Mouse (Mus musculus): ENCODE measurements around the gene Rgs8. TPM values are rescaled to one million over a fixed set of nuclear protein-coding genes. Genes with fewer than 3 reads are reported as not detected.
A peak's percentile ranks its signal among the peaks of the same experiment; 100 is the strongest.

The Rgs8 gene
- polyA plus RNA-seq, 1 experiment from 2014 or later, result 0.16 TPM

GRCm38 (mm10) chr1:153737101-153738085 lies 84.6 kb downstream of the Rgs8 start:
- Histone ChIP-seq H3K27me3 (ENCODE audit: insufficient read depth, low read length) (peaks cover 32% of the 10 kb centered on the region), H3K9ac (replicated peaks; ENCODE audit: low read length) (no peak overlapping the region)
- WGBS, result 58% methylated on average over 9 of the region's 9 CpGs

GRCm38 (mm10) chr1:153739437-153740015 lies 86.7 kb downstream of the Rgs8 start:
- Histone ChIP-seq H3K27ac (ENCODE audit: low read length) (no peak overlapping the region), H3K4me1 (ENCODE audit: insufficient read depth, low read length) (peaks cover 14% of the 10 kb centered on the region), H3K9ac (replicated peaks; ENCODE audit: low read length) (0 out of 2 replicates have a peak overlapping the region, but pooled peaks have one; percentile 42), H3K27me3 (ENCODE audit: insufficient read depth, low read length) (peaks cover 32% of the 10 kb centered on the region), H3K36me3 (ENCODE audit: insufficient read depth, low read length) (0 out of 2 replicates have a peak, but pooled peaks cover 2% of the 10 kb centered on the region), H3K4me2 (replicated peaks; ENCODE audit: low read depth, low read length) (peak overlapping the region; percentile 78), H3K4me3 (ENCODE audit: low read length) (peak overlapping the region; percentile 47), H3K9me3 (ENCODE audit: low read length) (no peaks in the 10 kb centered on the region)
- 19% methylated on average over 13 of the region's 13 CpGs for WGBS
- no peak for ATAC-seq (ENCODE audit: low FRiP score, low TSS enrichment)

More at GRCm38 (mm10) chr1:153737101-153738085, 84.6 kb downstream of the Rgs8 start:
- no peaks in the 10 kb centered on the region for H3K36me3 ChIP-seq (ENCODE audit: insufficient read depth, low read length)
- H3K4me1 ChIP-seq (ENCODE audit: insufficient read depth, low read length), result peaks cover 14% of the 10 kb centered on the region
- no peak overlapping the region for H3K27ac ChIP-seq (ENCODE audit: low read length)
- no peak overlapping the region for H3K4me3 ChIP-seq (ENCODE audit: low read length)
- no peak for ATAC-seq (ENCODE audit: low FRiP score, low TSS enrichment)
- no peaks in the 10 kb centered on the region for H3K9me3 ChIP-seq (ENCODE audit: low read length)
- H3K4me2 ChIP-seq (replicated peaks; ENCODE audit: low read depth, low read length), result no peak overlapping the region

GRCm38 (mm10) chr1:153740145-153740544 lies 87.3 kb downstream of the Rgs8 start, which contains the start of gene Rgs16:
Rgs16 (plus strand) TSS chr1:153740349.
- peak; percentile 76 for ATAC-seq (ENCODE audit: low FRiP score, low TSS enrichment)
- no peak within 1 kb of the TSS for H3K27ac ChIP-seq (ENCODE audit: low read length)
- 0% methylated on average over 28 of the region's 28 CpGs for WGBS
- H3K4me3 ChIP-seq (ENCODE audit: low read length), result peak within 1 kb of the TSS; percentile 47
- peaks cover 14% of the 10 kb centered on the region for H3K4me1 ChIP-seq (ENCODE audit: insufficient read depth, low read length)
- peaks cover 32% of the 10 kb centered on the region for H3K27me3 ChIP-seq (ENCODE audit: insufficient read depth, low read length)
- peak within 1 kb of the TSS; percentile 78 for H3K4me2 ChIP-seq (replicated peaks; ENCODE audit: low read depth, low read length)
- H3K36me3 ChIP-seq (ENCODE audit: insufficient read depth, low read length), result 0 out of 2 replicates have a peak, but pooled peaks cover 2% of the 10 kb centered on the region
- peak within 1 kb of the TSS; percentile 42 for H3K9ac ChIP-seq (replicated peaks; ENCODE audit: low read length)
- H3K9me3 ChIP-seq (ENCODE audit: low read length), result no peaks in the 10 kb centered on the region

GRCm38 (mm10) chr1:153740775-153741400 lies 88.1 kb downstream of the Rgs8 start:
- Histone ChIP-seq H3K9ac (replicated peaks; ENCODE audit: low read length) (peak overlapping the region; percentile 29), H3K9me3 (ENCODE audit: low read length) (no peaks in the 10 kb centered on the region), H3K27ac (ENCODE audit: low read length) (no peak overlapping the region), H3K27me3 (ENCODE audit: insufficient read depth, low read length) (peaks cover 32% of the 10 kb centered on the region), H3K4me3 (ENCODE audit: low read length) (peak overlapping the region; percentile 47), H3K36me3 (ENCODE audit: insufficient read depth, low read length) (0 out of 2 replicates have a peak, but pooled peaks cover 2% of the 10 kb centered on the region), H3K4me1 (ENCODE audit: insufficient read depth, low read length) (peaks cover 14% of the 10 kb centered on the region), H3K4me2 (replicated peaks; ENCODE audit: low read depth, low read length) (peak overlapping the region; percentile 78)
- 37% methylated on average over 12 of the region's 12 CpGs for WGBS
- ATAC-seq (ENCODE audit: low FRiP score, low TSS enrichment), result no peak

DNA sequence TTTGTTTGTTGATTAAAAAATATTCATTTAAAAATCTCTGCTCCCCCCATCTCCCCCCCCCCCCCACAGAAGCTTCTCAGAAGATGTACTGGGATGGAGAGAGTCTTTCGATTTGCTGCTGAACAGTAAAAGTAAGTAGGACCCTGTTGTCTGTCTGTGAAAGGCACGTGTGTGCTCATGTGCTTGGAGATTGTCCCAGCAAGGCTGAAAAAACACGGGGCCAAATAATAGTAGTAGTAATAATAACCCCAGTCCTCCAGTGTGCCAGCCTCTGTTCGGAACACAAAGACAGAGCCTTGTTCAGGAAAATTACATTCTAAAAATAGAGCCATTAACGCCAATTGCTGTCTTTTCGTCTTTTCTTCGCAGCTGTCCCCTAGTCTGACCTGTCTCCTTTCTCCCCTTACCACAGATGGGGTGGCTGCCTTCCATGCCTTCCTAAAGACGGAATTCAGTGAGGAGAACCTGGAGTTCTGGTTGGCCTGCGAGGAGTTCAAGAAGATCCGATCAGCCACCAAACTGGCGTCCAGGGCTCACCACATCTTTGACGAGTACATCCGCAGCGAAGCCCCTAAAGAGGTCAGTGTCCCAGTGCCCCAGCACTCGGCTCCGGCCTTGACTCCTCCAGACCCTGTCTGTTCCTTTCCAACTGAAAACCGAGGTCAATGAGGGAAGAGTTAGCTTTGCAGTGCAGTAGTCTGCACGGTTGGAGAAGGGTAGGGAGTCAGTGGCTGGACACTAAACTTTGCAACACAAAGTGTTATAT lies 88.9 kb downstream of the Rgs8 start:
- peaks cover 14% of the 10 kb centered on the region for H3K4me1 ChIP-seq (ENCODE audit: insufficient read depth, low read length)
- H3K27me3 ChIP-seq (ENCODE audit: insufficient read depth, low read length), result peaks cover 32% of the 10 kb centered on the region
- H3K27ac ChIP-seq (ENCODE audit: low read length), result no peak overlapping the region
- 65% methylated on average over 18 of the region's 18 CpGs for WGBS
- 0 out of 2 replicates have a peak overlapping the region, but pooled peaks have one; percentile 15 for H3K9ac ChIP-seq (replicated peaks; ENCODE audit: low read length)
- H3K9me3 ChIP-seq (ENCODE audit: low read length), result no peaks in the 10 kb centered on the region
- ATAC-seq (ENCODE audit: low FRiP score, low TSS enrichment), result no peak
- H3K4me3 ChIP-seq (ENCODE audit: low read length), result peak overlapping the region; percentile 47; the same call in 1 of the 2 replicates
- peak overlapping the region; percentile 78 for H3K4me2 ChIP-seq (replicated peaks; ENCODE audit: low read depth, low read length)
- 0 out of 2 replicates have a peak, but pooled peaks cover 2% of the 10 kb centered on the region for H3K36me3 ChIP-seq (ENCODE audit: insufficient read depth, low read length)

DNA sequence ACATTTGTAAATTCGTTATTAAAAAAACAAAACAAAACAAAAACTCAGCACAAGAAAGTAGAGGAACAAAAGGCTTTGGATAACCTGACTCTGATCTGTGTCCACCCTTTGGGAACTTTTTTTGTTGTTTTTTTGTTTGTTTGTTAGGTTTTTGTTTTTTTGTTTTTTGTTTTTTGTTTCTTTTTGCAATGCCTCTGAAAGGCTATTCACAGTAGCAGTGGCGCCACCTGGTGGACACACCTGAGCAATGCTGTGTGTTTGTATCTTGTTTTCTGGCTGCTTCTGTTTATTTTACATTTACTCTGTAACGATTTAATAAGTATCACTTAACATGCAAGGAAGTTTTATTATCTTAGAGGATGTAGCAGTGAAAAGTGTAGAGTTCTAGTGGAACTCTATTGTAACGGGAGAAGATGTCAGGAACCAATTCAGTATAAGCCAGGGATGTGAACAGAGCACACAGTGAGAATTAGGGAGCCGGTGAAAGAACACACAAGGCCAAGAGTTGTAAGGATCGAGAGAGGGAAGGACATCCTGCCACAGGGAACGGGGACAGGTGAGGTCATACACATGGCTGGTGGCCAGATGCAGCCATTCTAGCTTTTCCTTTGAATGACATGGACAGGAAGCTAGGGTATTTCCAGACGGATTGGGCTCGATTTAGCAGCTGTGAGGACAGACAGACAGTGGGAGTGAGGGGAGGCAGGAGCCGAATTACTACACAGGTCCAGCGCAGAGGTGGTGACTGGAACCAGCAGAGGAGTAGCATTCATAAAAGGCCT lies 89.7 kb downstream of the Rgs8 start:
- WGBS, result 43% methylated on average over 11 of the region's 11 CpGs
- ATAC-seq (ENCODE audit: low FRiP score, low TSS enrichment), result no peak
- Histone ChIP-seq H3K4me2 (replicated peaks; ENCODE audit: low read depth, low read length) (peak overlapping the region; percentile 78), H3K27me3 (ENCODE audit: insufficient read depth, low read length) (peaks cover 27% of the 10 kb centered on the region), H3K36me3 (ENCODE audit: insufficient read depth, low read length) (0 out of 2 replicates have a peak, but pooled peaks cover 2% of the 10 kb centered on the region), H3K9me3 (ENCODE audit: low read length) (no peaks in the 10 kb centered on the region), H3K9ac (replicated peaks; ENCODE audit: low read length) (0 out of 2 replicates have a peak overlapping the region, but pooled peaks have one; percentile 25), H3K27ac (ENCODE audit: low read length) (no peak overlapping the region), H3K4me1 (ENCODE audit: insufficient read depth, low read length) (peaks cover 14% of the 10 kb centered on the region), H3K4me3 (ENCODE audit: low read length) (no peak overlapping the region; the same call in 1 of the 2 replicates)

DNA sequence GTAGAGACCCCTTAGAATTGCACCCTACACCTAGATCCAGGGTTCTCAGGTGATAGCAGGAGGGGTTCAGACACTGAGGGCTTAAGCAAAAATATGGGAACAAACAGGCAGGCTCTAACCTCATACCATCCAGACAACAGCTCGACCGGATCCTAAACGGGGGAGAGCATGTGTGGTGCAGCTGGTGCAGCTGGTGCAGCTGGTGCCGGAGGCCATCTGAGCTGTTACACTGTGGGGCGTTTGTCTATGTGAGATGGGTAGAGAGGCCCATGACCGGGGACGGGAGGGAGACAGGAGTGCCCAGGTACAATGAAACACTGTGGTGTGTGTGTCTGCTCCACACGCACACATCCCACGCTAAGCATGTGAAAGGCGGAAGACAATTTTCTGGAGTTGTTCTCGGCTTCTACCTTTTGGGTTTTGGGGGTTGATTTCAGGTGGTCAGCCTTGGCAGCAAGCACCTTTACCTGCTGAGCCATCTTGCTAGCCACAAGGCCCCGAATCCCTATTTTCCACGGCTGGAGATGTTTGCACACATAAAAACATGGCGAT lies 93.4 kb downstream of the Rgs8 start:
- ATAC-seq (ENCODE audit: low FRiP score, low TSS enrichment), result no peak
- 79% methylated on average over 14 of the region's 14 CpGs for WGBS

DNA sequence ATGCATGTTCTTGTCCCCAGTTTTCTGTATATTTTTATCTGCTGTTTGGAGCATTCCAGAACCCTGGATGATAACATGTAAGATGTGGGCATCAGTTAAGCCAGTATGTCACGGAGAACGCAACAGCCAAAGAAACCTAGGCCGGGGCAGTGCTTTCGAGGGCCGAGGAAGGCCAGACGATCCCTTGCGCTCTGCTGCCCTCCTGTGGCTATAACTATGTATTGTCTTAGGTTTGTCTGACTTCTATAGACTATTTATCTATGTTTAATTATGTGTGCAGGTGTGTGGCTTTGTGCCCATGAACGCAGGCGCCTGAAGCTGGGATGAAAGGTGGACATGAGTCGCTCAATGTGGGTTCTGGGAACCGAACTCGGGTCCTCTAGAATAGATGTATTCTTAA lies 93.9 kb downstream of the Rgs8 start:
- H3K9me3 ChIP-seq (ENCODE audit: low read length), result no peaks in the 10 kb centered on the region
- H3K9ac ChIP-seq (replicated peaks; ENCODE audit: low read length), result no peak overlapping the region
- H3K4me2 ChIP-seq (replicated peaks; ENCODE audit: low read depth, low read length), result no peak overlapping the region
- H3K4me1 ChIP-seq (ENCODE audit: insufficient read depth, low read length), result peaks cover 23% of the 10 kb centered on the region
- 4% methylated on average over 12 of the region's 12 CpGs for WGBS
- 0 out of 2 replicates have a peak, but pooled peaks cover 2% of the 10 kb centered on the region for H3K36me3 ChIP-seq (ENCODE audit: insufficient read depth, low read length)
- H3K4me3 ChIP-seq (ENCODE audit: low read length), result no peak overlapping the region
- H3K27me3 ChIP-seq (ENCODE audit: insufficient read depth, low read length), result peaks cover 3% of the 10 kb centered on the region; the same call in 1 of the 2 replicates
- no peak for ATAC-seq (ENCODE audit: low FRiP score, low TSS enrichment)
- no peak overlapping the region for H3K27ac ChIP-seq (ENCODE audit: low read length)

More for the DNA sequence above, 93.4 kb downstream of the Rgs8 start:
- no peak overlapping the region for H3K4me2 ChIP-seq (replicated peaks; ENCODE audit: low read depth, low read length)
- peaks cover 7% of the 10 kb centered on the region for H3K27me3 ChIP-seq (ENCODE audit: insufficient read depth, low read length)
- H3K4me1 ChIP-seq (ENCODE audit: insufficient read depth, low read length), result peaks cover 23% of the 10 kb centered on the region
- no peak overlapping the region for H3K9ac ChIP-seq (replicated peaks; ENCODE audit: low read length)
- no peak overlapping the region for H3K4me3 ChIP-seq (ENCODE audit: low read length)
- no peak overlapping the region for H3K27ac ChIP-seq (ENCODE audit: low read length)
- H3K36me3 ChIP-seq (ENCODE audit: insufficient read depth, low read length), result 0 out of 2 replicates have a peak, but pooled peaks cover 2% of the 10 kb centered on the region
- H3K9me3 ChIP-seq (ENCODE audit: low read length), result no peaks in the 10 kb centered on the region

Measured in kidney, embryonic 16.5 days (tissue).